Mouse (Mus musculus) limb, embryonic 12.5 days (tissue): ENCODE results near the gene Avil. TPM values are rescaled to one million over a fixed set of nuclear protein-coding genes. Genes with fewer than 3 reads are reported as not detected.

Experiments
- ATAC-seq: fragments of 200-750 bp; cut with Nextera tagmentation; 2 replicates; pipeline ENCODE4 v1.8.0; 2017; ENCODE audit warnings: low read depth, moderate TSS enrichment; ENCODE audit not compliant: insufficient number of reproducible peaks, insufficient read depth, low FRiP score, low TSS enrichment
- H3K27ac ChIP-seq: fragments of 300-500 bp; sonication (generic); 2 replicates; pipeline ENCODE4 v1.5.1; 2016; ENCODE audit warnings: mild to moderate bottlenecking, moderate library complexity
- H3K27me3 ChIP-seq: fragments of 300-500 bp; sonication (generic); 2 replicates; pipeline ENCODE4 v1.6.1; 2016; ENCODE audit warnings: mild to moderate bottlenecking, moderate library complexity
- H3K36me3 ChIP-seq: fragments of 300-500 bp; sonication (generic); 2 replicates; pipeline ENCODE4 v1.6.1; 2016; ENCODE audit warnings: mild to moderate bottlenecking, moderate library complexity
- H3K4me1 ChIP-seq: fragments of 300-500 bp; sonication (generic); replicated peaks from 2 replicates; pipeline ENCODE4 v1.6.1; 2016
- H3K4me2 ChIP-seq: fragments of 300-500 bp; sonication (generic); 2 replicates; pipeline ENCODE4 v1.6.1; 2016; ENCODE audit warnings: mild to moderate bottlenecking, moderate library complexity
- H3K4me3 ChIP-seq: fragments of 300-500 bp; sonication (generic); replicated peaks from 2 replicates; pipeline ENCODE4 v1.5.1; 2016; ENCODE audit warnings: mild to moderate bottlenecking
- H3K9ac ChIP-seq: fragments of 300-500 bp; sonication (generic); replicated peaks from 2 replicates; pipeline ENCODE4 v1.6.1; 2016; ENCODE audit warnings: mild to moderate bottlenecking, moderate library complexity
- H3K9me3 ChIP-seq: fragments of 300-500 bp; sonication (generic); 2 replicates; pipeline ENCODE4 v1.6.1; 2016; ENCODE audit warnings: mild to moderate bottlenecking, moderate library complexity
- WGBS: fragments of 180-500 bp; shearing (Covaris S2); methylation state at CpG from one replicate; pipeline ENCODE4 v1.1.7; 2016; 5-methylcytosine and 5-hydroxymethylcytosine counted together
- polyA plus RNA-seq: library from polyadenylated mRNA; unstranded; fragments of >200 nt; fragmentation: Nextera tagmentation; extraction: Ambion mirVana; gene quantifications from 2 replicates; pipeline ENCODE4 v1.2.1, GENCODE M21; 2016

Avil gene
- polyA plus RNA-seq, 1 experiment from 2014 or later, result 1.1 TPM

- 92% methylated on average over 3 of the region's 3 CpGs for WGBS
- no peak for ATAC-seq
- Histone ChIP-seq H3K9ac (no peak overlapping the region), H3K4me1 (peaks cover 30% of the 10 kb centered on the region), H3K27me3 (no peaks in the 10 kb centered on the region), H3K9me3 (no peaks in the 10 kb centered on the region), H3K27ac (no peak overlapping the region), H3K4me3 (no peak overlapping the region), H3K4me2 (no peak overlapping the region), H3K36me3 (peaks cover 75% of the 10 kb centered on the region)
These were observed 6.9 kb upstream of the Avil start for GRCm38 (mm10) chr10:126993621-126994020.

GRCm38 (mm10) chr10:126997340-126998113 lies 3.0 kb upstream of the Avil start:
- ATAC-seq, result no peak
- Histone ChIP-seq H3K4me2 (no peak overlapping the region), H3K27me3 (no peaks in the 10 kb centered on the region), H3K9ac (no peak overlapping the region), H3K9me3 (no peaks in the 10 kb centered on the region), H3K4me3 (no peak overlapping the region), H3K4me1 (no peaks in the 10 kb centered on the region), H3K27ac (no peak overlapping the region), H3K36me3 (peaks cover 74% of the 10 kb centered on the region)
- WGBS, result 72% methylated on average over 13 of the region's 13 CpGs

- no peak for ATAC-seq
- Histone ChIP-seq H3K4me3 (no peak overlapping the region), H3K4me2 (no peak overlapping the region), H3K27me3 (no peaks in the 10 kb centered on the region), H3K36me3 (peaks cover 37% of the 10 kb centered on the region), H3K4me1 (0 out of 2 replicates have a peak, but pooled peaks cover 3% of the 10 kb centered on the region), H3K9ac (no peak overlapping the region), H3K9me3 (no peaks in the 10 kb centered on the region), H3K27ac (no peak overlapping the region)
- WGBS, result 88% methylated on average over 9 of the region's 9 CpGs
These were observed 788 bp downstream of the Avil start for GRCm38 (mm10) chr10:127001297-127001696.

- peaks cover 37% of the 10 kb centered on the region for H3K36me3 ChIP-seq
- no peaks in the 10 kb centered on the region for H3K27me3 ChIP-seq
- no peak for ATAC-seq
- 0 out of 2 replicates have a peak, but pooled peaks cover 5% of the 10 kb centered on the region for H3K4me1 ChIP-seq
- no peak overlapping the region for H3K9ac ChIP-seq
- H3K4me3 ChIP-seq, result no peak overlapping the region
- no peaks in the 10 kb centered on the region for H3K9me3 ChIP-seq
- WGBS, result 81% methylated on average over 1 of the region's 1 CpGs
- H3K27ac ChIP-seq, result no peak overlapping the region
- H3K4me2 ChIP-seq, result no peak overlapping the region
These were observed 1.5 kb downstream of the Avil start for GRCm38 (mm10) chr10:127002056-127002455.

- no peak for ATAC-seq
- 90% methylated on average over 5 of the region's 5 CpGs for WGBS
- no peak overlapping the region for H3K27ac ChIP-seq
These were observed 2.3 kb downstream of the Avil start for GRCm38 (mm10) chr10:127002765-127003164.

GRCm38 (mm10) chr10:127003334-127003733 lies 2.8 kb downstream of the Avil start:
- WGBS, result 86% methylated on average over 8 of the region's 8 CpGs
- H3K27me3 ChIP-seq, result no peaks in the 10 kb centered on the region
- H3K4me1 ChIP-seq, result 0 out of 2 replicates have a peak, but pooled peaks cover 5% of the 10 kb centered on the region
- H3K36me3 ChIP-seq, result peaks cover 24% of the 10 kb centered on the region
- no peak overlapping the region for H3K4me3 ChIP-seq
- H3K4me2 ChIP-seq, result no peak overlapping the region
- no peak overlapping the region for H3K9ac ChIP-seq
- no peak overlapping the region for H3K27ac ChIP-seq
- no peaks in the 10 kb centered on the region for H3K9me3 ChIP-seq
- ATAC-seq, result no peak

More at GRCm38 (mm10) chr10:127002765-127003164, 2.3 kb downstream of the Avil start:
- no peaks in the 10 kb centered on the region for H3K9me3 ChIP-seq
- H3K27me3 ChIP-seq, result no peaks in the 10 kb centered on the region
- H3K36me3 ChIP-seq, result peaks cover 30% of the 10 kb centered on the region
- H3K9ac ChIP-seq, result no peak overlapping the region
- 0 out of 2 replicates have a peak, but pooled peaks cover 5% of the 10 kb centered on the region for H3K4me1 ChIP-seq
- no peak overlapping the region for H3K4me3 ChIP-seq
- H3K4me2 ChIP-seq, result no peak overlapping the region

- no peaks in the 10 kb centered on the region for H3K27me3 ChIP-seq
- H3K27ac ChIP-seq, result no peak overlapping the region
- no peak overlapping the region for H3K4me2 ChIP-seq
- H3K36me3 ChIP-seq, result peaks cover 20% of the 10 kb centered on the region
- no peak overlapping the region for H3K9ac ChIP-seq
- ATAC-seq, result no peak
- 86% methylated on average over 7 of the region's 7 CpGs for WGBS
- H3K9me3 ChIP-seq, result no peaks in the 10 kb centered on the region
- 0 out of 2 replicates have a peak, but pooled peaks cover 5% of the 10 kb centered on the region for H3K4me1 ChIP-seq
- H3K4me3 ChIP-seq, result no peak overlapping the region
These were observed 3.3 kb downstream of the Avil start for GRCm38 (mm10) chr10:127003806-127004205.

GRCm38 (mm10) chr10:127016488-127016887 lies 16.0 kb downstream of the Avil start:
- ATAC-seq, result no peak; the same call in 1 of the 2 replicates
- H3K9me3 ChIP-seq, result no peaks in the 10 kb centered on the region
- 55% methylated on average over 5 of the region's 5 CpGs for WGBS

GRCm38 (mm10) chr10:127017071-127017470 lies 16.6 kb downstream of the Avil start:
- Histone ChIP-seq H3K4me1 (peaks cover 8% of the 10 kb centered on the region), H3K27me3 (no peaks in the 10 kb centered on the region), H3K4me3 (no peak overlapping the region), H3K27ac (peak overlapping the region; percentile 57; the same call in 1 of the 2 replicates), H3K36me3 (peaks cover 7% of the 10 kb centered on the region; the same call in 1 of the 2 replicates), H3K4me2 (0 out of 2 replicates have a peak overlapping the region, but pooled peaks have one; percentile 2), H3K9me3 (no peaks in the 10 kb centered on the region), H3K9ac (no peak overlapping the region)
- no peak; the same call in 1 of the 2 replicates for ATAC-seq
- 17% methylated on average over 2 of the region's 2 CpGs for WGBS

More at GRCm38 (mm10) chr10:127016488-127016887, 16.0 kb downstream of the Avil start:
- Histone ChIP-seq H3K36me3 (0 out of 2 replicates have a peak, but pooled peaks cover 1% of the 10 kb centered on the region), H3K4me2 (no peak overlapping the region), H3K27me3 (no peaks in the 10 kb centered on the region), H3K4me1 (peaks cover 8% of the 10 kb centered on the region), H3K9ac (no peak overlapping the region), H3K27ac (peak overlapping the region; percentile 57; the same call in 1 of the 2 replicates), H3K4me3 (no peak overlapping the region)

GRCm38 (mm10) chr10:127018422-127018821 lies 17.9 kb downstream of the Avil start:
- Histone ChIP-seq H3K9ac (no peak overlapping the region), H3K9me3 (no peaks in the 10 kb centered on the region), H3K27me3 (no peaks in the 10 kb centered on the region), H3K36me3 (peaks cover 19% of the 10 kb centered on the region), H3K4me2 (no peak overlapping the region), H3K4me1 (peaks cover 8% of the 10 kb centered on the region), H3K27ac (no peak overlapping the region), H3K4me3 (no peak overlapping the region)
- ATAC-seq, result no peak
- WGBS, result 70% methylated on average over 16 of the region's 16 CpGs

GRCm38 (mm10) chr10:127030336-127031296 lies 30.1 kb downstream of the Avil start, which contains the start of gene Tsfm:
Tsfm (minus strand) TSS chr10:127030840.
- peak within 1 kb of the TSS; percentile 84 for H3K4me3 ChIP-seq
- peak within 1 kb of the TSS; percentile 67 for H3K27ac ChIP-seq
- H3K36me3 ChIP-seq, result peaks cover 39% of the 10 kb centered on the region
- H3K4me1 ChIP-seq, result peaks cover 8% of the 10 kb centered on the region; the same call in 1 of the 2 replicates
- 6% methylated on average over 56 of the region's 56 CpGs for WGBS
- H3K9ac ChIP-seq, result peak within 1 kb of the TSS; percentile 84
- no peaks in the 10 kb centered on the region for H3K9me3 ChIP-seq
- peak within 1 kb of the TSS; percentile 85 for H3K4me2 ChIP-seq
- ATAC-seq, result peak; percentile 75
- no peaks in the 10 kb centered on the region for H3K27me3 ChIP-seq
